Mouse (Mus musculus) spleen, adult 10 weeks (tissue): ENCODE data around the gene Gm28635. TPM values are rescaled to one million over a fixed set of nuclear protein-coding genes. Genes with fewer than 3 reads are reported as not detected.

ENCODE experiments used
- polyA plus RNA-seq: library from polyadenylated mRNA; stranded (reverse); fragments of 350-450 nt; fragmentation: Illumina TruSeq; extraction: RNeasy Lipid Tissue Mini Kit (QIAGEN cat#74804); gene quantifications from one replicate; pipeline ENCODE4 v1.2.3, GENCODE M21; 2015; ENCODE audit warnings: low replicate concordance; ENCODE audit not compliant: insufficient read depth

Gene Gm28635
- polyA plus RNA-seq = not detected

DNA sequence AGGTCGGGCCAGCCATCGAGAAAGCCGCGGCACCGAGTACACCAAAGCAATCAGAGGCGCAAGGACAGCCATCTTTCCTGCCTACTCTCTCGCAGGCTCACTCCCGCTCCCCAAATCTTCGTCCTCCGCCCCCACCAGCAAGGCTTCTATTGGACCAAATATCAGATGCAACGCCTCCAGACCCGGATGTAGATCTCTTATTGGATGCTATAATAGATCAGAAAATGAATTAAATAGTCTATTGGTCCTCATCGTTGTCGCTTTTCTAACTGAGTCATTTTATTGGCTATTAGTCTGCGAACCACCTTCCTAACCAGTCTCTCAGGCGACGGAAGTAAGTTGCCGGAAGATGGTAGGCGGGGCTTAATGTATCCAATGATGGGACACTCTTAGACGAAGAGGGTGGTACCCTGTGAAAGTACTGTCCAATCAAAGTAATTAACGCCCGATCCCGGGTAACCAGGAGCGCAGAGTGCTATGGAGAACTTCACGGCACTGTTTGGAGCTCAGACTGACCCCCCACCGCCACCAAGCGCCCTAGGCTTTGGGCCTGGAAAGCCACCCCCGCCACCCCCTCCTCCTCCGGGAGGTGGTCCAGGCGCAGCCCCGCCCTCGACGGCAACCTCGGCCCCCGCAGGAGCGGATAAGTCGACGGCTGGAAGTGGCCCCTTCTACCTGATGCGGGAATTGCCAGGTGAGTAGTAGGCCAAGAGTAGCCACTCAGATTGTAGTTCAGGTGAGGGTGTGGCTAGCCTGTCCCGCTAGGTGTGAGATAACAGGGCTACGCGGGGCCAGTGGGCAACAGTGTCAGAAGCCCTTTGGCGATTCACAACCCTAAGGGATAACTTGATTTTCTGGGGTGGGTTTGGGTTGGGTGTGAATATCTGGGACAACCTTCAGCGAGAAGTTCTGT is at the start of gene Gm28635, which contains the start of gene Med19:
TSS of gene Gm28635 (minus strand) at position 74 of the 913 bp plus-strand sequence.
TSS of gene Med19 (plus strand) at position 435 of the 913 bp plus-strand sequence.

DNA sequence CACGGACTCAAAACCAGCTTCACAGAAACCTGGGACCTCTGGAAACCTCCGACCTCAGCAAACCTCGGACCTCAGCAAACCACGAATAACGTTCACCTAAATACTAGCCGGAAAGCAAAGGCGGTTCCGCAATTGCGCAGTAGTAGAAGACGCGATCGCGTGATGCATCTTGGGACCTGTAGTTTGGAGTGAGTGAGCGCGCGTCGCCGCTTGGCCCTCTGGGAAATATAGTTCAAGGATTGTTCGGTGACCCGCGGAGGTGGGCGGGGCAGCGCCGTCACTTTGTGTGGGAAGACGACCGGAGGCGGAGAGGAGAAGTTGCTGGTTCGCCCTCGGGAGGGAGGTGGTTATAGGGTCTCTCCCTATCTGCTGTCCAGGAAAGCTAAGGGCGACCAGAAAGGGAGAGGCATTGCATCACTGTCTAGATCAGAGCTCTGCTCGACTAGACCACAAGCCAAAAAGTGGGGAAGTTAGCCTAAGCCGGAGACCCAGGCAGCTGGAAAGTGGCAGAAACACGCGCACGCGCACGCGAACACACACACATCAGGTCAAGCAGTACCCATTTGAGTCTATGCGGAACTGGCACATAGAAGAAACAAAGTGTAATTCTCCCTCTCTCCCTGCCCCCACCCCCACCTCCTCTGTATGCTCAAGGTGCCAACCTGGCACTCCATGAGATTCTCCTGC is 49.5 kb upstream of the Gm28635 start, which contains the start of gene Clp1:
TSS of gene Clp1 (minus strand) at position 179 of the 687 bp plus-strand sequence.

DNA sequence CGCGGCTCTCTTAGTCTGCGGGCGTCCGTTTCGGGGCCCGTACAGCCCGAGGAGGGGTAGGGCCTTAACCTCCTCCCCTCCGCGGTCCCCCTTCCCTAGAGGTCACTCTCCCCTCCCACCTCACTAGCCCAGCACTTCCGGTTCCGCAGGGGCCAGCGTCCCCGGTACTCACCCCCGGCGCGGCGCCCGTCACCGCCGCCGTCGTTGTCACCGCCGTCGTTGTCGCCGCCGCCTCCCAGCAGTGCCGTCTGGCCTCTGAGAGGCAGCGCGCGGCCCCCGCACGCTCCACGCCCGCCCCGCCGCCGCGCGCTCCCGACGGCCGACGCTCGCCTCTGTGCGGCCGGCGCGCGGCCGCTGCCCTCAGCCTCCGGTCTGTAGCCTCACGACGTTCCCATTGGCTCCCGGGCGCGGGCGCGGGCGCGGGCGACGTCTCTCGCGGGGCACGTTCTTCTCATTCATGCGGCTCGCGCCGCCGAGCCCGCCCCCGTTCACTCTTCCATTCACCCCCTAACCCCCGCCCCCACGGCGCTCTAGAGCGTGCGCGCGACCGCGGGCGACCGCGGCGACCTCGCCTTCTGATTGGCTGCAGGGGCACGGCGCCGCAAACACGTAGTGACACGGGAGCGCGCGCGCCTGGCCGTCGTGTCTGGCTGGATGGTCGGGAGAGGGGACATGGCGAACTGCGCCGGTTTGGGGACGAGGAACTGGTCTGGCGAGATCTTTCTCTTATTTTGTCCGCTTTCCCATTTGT is 37.1 kb upstream of the Gm28635 start, which contains the start of gene Zdhhc5:
TSS of gene Zdhhc5 (minus strand) at position 370 of the 751 bp plus-strand sequence.

DNA sequence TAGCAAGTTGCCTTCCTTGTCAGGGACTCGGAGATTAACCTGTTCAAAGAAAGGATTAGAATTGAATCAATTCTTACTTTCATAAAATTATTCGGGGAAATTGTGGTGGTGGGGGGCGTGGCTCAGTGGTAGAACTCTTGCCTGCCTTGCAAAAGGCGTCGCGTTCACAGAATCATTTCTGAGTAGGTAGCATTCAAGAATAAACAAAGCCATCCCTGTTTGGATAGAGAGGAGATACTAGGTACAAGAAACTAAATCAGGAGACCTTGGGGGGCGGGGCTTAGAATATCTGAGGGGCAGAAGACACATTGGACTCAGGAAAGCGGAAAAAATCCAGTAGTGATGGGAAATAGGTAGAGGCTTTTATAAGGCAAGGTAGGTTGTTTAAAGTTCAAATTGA is 1.2 kb upstream of the Gm28635 start, which contains the start of gene Tmx2:
TSS of gene Tmx2 (minus strand) at position 125 of the 400 bp plus-strand sequence.

DNA sequence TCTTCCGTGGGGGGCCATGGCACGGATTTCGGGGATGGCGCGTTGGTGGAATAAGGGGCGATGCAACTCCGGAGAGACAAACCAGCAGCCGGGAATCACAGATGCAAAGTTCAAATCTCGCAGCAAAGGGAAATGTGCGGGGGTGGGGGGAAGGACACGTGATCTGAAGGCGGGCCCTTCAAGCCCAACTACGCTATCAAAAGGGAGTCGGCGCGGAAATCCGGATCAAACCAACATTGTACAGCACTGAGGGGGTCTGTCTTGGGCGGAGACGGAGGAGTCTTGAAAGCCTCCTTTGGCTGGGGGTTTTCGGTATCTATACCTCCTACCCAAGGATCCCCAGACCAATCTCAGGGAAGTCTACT is 7.3 kb downstream of the Gm28635 start, which contains the start of gene Selenoh:
TSS of gene Selenoh (minus strand) at position 202 of the 365 bp plus-strand sequence.

DNA sequence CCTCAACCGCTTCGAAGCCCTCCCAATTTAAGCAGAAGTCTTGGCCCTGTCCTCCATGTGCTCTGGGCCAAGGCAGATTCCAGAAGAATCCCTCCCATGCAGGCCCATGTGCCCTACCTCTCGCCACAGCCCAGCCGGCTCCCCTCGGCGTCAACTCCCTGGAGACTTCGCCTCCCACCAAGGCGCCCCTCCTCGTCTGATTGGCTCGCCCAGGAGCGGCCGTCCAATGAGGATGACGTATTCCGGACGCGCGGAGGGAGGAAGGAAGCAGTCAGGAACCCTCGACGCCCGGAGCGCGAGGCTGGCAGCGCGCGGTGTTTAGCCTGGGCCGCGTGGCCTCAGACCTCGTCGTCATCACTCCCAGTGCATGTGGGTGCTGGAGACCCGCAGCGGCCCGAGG is 19.0 kb downstream of the Gm28635 start, which contains the start of gene Btbd18:
TSS of gene Btbd18 (plus strand) at position 274 of the 400 bp plus-strand sequence.

DNA sequence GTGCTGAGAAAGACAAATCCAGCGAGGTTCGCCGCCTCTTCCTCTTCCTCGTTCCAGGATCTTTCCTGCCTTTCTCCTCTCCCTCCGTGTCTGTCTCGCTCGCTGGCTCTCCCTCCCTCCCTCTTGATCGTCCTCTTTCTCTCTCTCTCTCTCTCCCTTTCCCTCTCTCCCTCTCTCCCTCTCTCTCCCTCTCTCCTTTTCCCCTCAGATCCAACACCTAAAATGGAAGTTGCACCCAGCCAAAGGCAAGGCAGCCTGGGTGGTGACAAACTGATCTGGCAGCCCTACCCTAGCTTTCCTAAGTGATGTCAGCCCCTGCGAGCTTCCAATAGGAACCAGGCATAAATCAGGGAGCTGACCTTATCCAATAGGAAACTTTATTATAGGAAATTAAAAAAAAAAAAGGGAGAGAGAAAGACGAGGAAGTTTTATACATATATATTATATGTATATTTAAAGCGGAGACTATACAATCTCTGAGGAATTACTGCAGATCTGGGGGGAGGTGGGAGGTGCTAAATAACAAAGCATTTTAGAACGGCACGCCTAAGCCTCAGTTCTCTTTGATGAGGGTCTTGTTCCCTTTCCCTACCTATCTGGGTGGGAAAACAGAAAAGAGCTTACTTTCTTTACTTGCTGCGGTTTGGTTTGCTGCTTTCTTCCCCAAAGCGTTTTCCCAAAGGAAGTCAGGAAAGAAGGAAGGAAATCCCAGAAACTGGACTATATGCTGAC is 27.2 kb downstream of the Gm28635 start, which contains the start of gene Ctnnd1:
TSS of gene Ctnnd1 (minus strand) at position 302 of the 732 bp plus-strand sequence.

Other genes with a start within 250 kb of the Gm28635 start
- gene Tfpi, start 201.3 kb downstream of the Gm28635 start, polyA plus RNA-seq = 100.0 TPM
- gene Ctnnd1, start 27.3 kb downstream of the Gm28635 start, polyA plus RNA-seq = 54.6 TPM
- 0.07 TPM for gene Btbd18, start 19.0 kb downstream of the Gm28635 start, polyA plus RNA-seq
- 34.9 TPM for gene Selenoh, start 7.3 kb downstream of the Gm28635 start, polyA plus RNA-seq
- 32.3 TPM for gene Med19, start 361 bp upstream of the Gm28635 start, polyA plus RNA-seq
- 60.1 TPM for gene Tmx2, start 1.1 kb upstream of the Gm28635 start, polyA plus RNA-seq
- gene Zdhhc5, start 37.1 kb upstream of the Gm28635 start, polyA plus RNA-seq = 39.7 TPM
- gene Clp1, start 49.3 kb upstream of the Gm28635 start, polyA plus RNA-seq = 35.0 TPM
- gene Ypel4, start 56.0 kb upstream of the Gm28635 start, polyA plus RNA-seq = 15.9 TPM
- not detected for gene Gm19426, start 65.6 kb upstream of the Gm28635 start, polyA plus RNA-seq
- 159 TPM for gene Serping1, start 97.4 kb upstream of the Gm28635 start, polyA plus RNA-seq
- 228 TPM for gene Ube2l6, start 120.8 kb upstream of the Gm28635 start, polyA plus RNA-seq
- gene Smtnl1, start 144.6 kb upstream of the Gm28635 start, polyA plus RNA-seq = not detected
- gene Timm10, start 149.0 kb upstream of the Gm28635 start, polyA plus RNA-seq = 16.9 TPM
- gene Slc43a1, start 160.8 kb upstream of the Gm28635 start, polyA plus RNA-seq = 16.0 TPM
- gene Rtn4rl2, start 208.7 kb upstream of the Gm28635 start, polyA plus RNA-seq = not detected